Mouse (Mus musculus): ENCODE data around the gene Gfi1.

Gene Gfi1

GRCm38 (mm10) chr5:107722661-107723532, 2.9 kb downstream of the Gfi1 start:
- DNase-seq (ENCODE audit: low spot score) = no peak

- no peak for DNase-seq (ENCODE audit: low spot score)
Observed at GRCm38 (mm10) chr5:107721638-107722011, 4.2 kb downstream of the Gfi1 start.

- no peak for DNase-seq (ENCODE audit: low spot score)
Observed at GRCm38 (mm10) chr5:107720991-107721637, 4.7 kb downstream of the Gfi1 start.

- no peak for DNase-seq (ENCODE audit: low spot score)
Observed at GRCm38 (mm10) chr5:107720511-107720910, 5.3 kb downstream of the Gfi1 start.

- no peak for DNase-seq (ENCODE audit: low spot score)
Observed at GRCm38 (mm10) chr5:107719786-107720185, 6.0 kb downstream of the Gfi1 start.

- DNase-seq (ENCODE audit: low spot score) = no peak
Observed at GRCm38 (mm10) chr5:107719209-107719608, 6.6 kb downstream of the Gfi1 start.

- DNase-seq (ENCODE audit: low spot score) = no peak
Observed at GRCm38 (mm10) chr5:107717871-107718361, 7.9 kb downstream of the Gfi1 start.

GRCm38 (mm10) chr5:107711689-107712088, 14.1 kb downstream of the Gfi1 start:
- DNase-seq (ENCODE audit: low spot score) = no peak

GRCm38 (mm10) chr5:107708124-107708797, 17.6 kb downstream of the Gfi1 start:
- no peak for DNase-seq (ENCODE audit: low spot score)

- no peak for DNase-seq (ENCODE audit: low spot score)
Observed at GRCm38 (mm10) chr5:107706262-107706661, 19.6 kb downstream of the Gfi1 start.

- no peak for DNase-seq (ENCODE audit: low spot score)
Observed at GRCm38 (mm10) chr5:107705756-107706155, 20.1 kb downstream of the Gfi1 start.

- DNase-seq (ENCODE audit: low spot score) = no peak
Observed at GRCm38 (mm10) chr5:107703207-107703763, 22.6 kb downstream of the Gfi1 start.

GRCm38 (mm10) chr5:107701658-107702057, 24.2 kb downstream of the Gfi1 start:
- no peak for DNase-seq (ENCODE audit: low spot score)

- DNase-seq (ENCODE audit: low spot score) = no peak
Observed at GRCm38 (mm10) chr5:107700873-107701272, 25.0 kb downstream of the Gfi1 start.

GRCm38 (mm10) chr5:107698888-107699287, 26.9 kb downstream of the Gfi1 start:
- DNase-seq (ENCODE audit: low spot score) = no peak

- DNase-seq (ENCODE audit: low spot score) = no peak
Observed at GRCm38 (mm10) chr5:107695019-107695418, 30.8 kb downstream of the Gfi1 start.

- DNase-seq (ENCODE audit: low spot score) = no peak
Observed at GRCm38 (mm10) chr5:107688499-107688866, 37.4 kb downstream of the Gfi1 start.

GRCm38 (mm10) chr5:107687592-107688498, 38.0 kb downstream of the Gfi1 start:
- peak; percentile 85 for DNase-seq (ENCODE audit: low spot score)

- no peak for DNase-seq (ENCODE audit: low spot score)
Observed at GRCm38 (mm10) chr5:107687161-107687560, 38.7 kb downstream of the Gfi1 start.

GRCm38 (mm10) chr5:107684380-107684779, 41.5 kb downstream of the Gfi1 start:
- DNase-seq (ENCODE audit: low spot score) = peak; percentile 17

- no peak for DNase-seq (ENCODE audit: low spot score)
Observed at GRCm38 (mm10) chr5:107681300-107681699, 44.5 kb downstream of the Gfi1 start.

Measured in MN1 (cell line).